Mouse (Mus musculus) kidney, adult 8-10 months (tissue): ENCODE data around the gene Pam16.

Source experiments
- DNase-seq, 2 experiments: peaks; one replicate each; pipeline ENCODE4 v3.0.0; 2022

The Pam16 gene

DNA sequence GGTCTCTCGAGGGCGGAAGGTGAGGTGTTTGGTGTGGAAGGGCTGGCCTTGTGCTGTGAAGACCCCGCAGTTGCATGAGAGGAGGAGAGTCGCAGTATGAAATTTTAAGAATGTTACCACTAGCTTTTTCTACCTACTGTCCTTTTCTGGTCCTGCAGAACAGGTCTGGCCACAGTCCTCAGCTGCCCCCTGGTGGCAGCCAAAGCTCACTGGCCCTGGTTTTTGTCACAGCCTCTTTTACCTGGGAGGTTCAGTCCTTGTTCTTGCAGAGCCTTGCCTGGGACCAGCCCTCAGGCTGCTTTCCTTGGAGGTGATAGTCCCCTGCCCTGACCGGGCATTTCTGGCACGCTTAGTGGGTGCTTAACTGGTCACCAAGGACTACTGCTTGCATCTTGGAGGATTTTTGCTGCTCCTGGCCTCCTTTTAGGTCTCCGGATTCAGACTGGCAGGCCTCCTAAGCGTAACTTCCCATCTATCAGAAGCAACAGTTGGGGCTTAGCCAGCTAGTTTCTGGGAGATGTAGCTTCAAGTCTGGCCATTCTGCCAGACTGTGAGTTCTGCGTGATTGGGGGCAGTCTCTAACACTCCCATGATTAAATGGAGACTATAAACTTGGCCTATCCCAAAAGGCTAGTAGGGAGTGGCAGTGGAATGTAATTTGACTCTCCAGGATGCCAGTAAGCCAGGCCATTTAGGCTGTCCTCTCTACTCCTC, 16.8 kb downstream of the Pam16 start:
- DNase-seq, result peak; percentile 85 to 87

- DNase-seq, result peak; percentile 74 to 80
Measured at GRCm38 (mm10) chr16:4606431-4607084, 18.2 kb downstream of the Pam16 start.

DNA sequence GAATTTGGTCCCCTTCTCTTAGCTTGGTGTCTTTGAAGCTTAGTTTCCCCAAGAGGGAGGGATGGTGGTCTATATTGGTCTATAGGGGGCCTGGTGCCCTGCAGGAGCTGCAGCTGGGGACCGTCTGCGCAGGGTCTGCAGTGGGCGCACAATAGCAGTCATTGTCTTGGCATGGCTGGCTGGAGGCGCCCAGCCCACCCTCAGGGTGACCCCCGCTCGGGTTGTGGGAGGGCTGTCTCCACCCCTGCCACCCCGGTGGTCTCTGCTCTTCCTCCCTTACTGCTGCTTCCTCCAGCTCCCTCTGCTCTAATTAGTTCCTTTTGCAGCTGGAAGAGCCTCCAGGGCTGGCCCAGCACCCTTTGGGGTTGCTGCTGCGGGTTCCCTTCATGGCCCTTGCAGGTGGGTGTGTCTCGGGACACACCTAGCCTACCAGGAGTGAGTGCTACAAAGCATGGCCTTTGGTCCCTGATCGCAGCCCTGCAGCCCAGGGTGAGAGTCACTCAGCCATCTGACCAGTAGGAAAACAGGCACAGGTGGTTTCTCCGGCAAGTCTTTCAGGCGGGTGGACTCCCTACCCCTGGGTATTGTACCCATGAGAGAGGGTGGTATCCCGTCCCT, 19.2 kb downstream of the Pam16 start:
- DNase-seq, result peak in 1 of 2 experiments; percentile 47

DNA sequence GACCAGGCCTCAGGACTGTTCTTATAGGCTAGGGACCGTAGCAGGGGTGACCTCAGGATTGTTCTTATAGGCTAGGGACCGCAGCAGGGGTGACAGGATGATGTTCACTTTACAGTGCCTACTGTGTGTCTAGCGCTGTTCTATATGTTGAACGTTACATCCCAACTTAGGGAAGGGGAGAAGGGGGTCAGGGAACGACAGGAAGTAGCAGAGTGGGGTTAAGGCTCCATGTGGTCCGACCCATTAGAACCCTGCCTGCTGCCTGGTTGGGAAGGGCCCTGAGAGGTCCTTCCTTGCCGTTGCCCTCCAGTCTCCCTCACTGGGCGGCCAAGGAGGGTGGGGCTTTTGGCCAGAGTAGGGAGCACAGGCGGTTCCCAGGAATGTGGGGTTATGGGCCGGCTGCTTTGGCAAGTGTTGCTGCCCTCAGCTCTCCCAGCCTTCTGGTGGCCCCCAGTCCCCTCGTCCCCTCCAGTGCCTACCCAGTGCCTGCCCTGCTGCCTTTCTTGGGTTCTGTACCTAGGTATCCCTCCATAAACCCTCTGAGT, 20.4 kb downstream of the Pam16 start:
- peak; percentile 63 to 72 for DNase-seq

- DNase-seq, result no peak
Measured at GRCm38 (mm10) chr16:4603453-4603837, 21.3 kb downstream of the Pam16 start.

GRCm38 (mm10) chr16:4602766-4603452, 21.9 kb downstream of the Pam16 start:
- peak; percentile 80 to 92 for DNase-seq

GRCm38 (mm10) chr16:4602189-4602588, 22.6 kb downstream of the Pam16 start:
- peak; percentile 94 to 95 for DNase-seq

GRCm38 (mm10) chr16:4600701-4601310, 24.0 kb downstream of the Pam16 start:
- DNase-seq, result peak; percentile 86 to 91

DNA sequence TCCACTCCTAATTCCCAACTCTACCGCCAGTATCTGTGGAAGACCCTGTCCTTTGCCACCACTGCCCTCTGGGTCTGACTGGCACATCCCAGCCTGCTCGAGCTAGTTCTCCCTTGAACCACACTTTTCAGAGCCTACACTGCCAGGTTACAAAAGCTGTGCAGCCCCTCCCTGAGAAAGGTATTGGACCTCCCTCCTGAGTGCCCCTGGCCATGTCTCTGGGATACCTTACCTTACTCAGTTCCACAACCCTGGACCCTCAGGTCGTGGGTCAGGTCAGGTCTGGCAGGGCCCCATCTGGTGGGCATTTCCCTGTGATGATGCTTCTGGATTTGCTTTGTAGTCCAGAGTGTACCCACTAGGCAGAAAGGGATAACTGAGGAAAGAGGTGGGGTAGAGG, 25.2 kb downstream of the Pam16 start:
- DNase-seq, result no peak

DNA sequence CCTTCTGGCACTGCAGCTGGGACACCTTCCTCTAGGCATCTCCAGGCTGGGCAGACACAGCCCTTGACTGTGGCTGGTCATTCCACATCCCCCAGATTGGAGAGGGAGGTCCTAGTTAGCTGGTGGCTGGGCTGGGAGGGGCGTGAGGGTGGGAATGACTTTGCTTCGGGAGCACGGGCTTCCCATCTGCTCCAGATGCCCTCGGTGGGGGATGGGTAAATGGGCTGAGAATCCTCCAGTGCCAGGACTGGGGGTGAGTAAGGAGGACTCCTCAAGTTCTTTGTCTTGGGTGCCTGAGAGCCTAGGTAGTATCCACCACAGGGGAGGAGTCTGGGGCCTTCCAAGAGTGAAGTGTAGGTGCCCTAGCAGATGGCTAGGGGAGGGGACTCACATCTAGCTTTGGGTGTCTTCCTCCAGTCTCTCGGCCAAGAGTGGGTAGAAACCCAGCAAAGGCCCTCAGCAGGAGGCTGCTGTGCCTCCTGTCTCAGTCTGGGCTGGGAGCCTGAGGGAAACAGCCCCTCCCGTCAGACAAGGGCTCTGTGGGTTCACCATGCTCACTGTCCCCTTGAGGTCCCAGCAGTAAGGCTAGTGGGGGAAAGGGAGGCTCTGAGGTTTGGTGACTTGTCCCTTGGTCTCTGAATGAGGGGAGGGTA, 25.8 kb downstream of the Pam16 start:
- DNase-seq, result no peak

- no peak for DNase-seq
Measured at GRCm38 (mm10) chr16:4598041-4598440, 26.7 kb downstream of the Pam16 start.

DNA sequence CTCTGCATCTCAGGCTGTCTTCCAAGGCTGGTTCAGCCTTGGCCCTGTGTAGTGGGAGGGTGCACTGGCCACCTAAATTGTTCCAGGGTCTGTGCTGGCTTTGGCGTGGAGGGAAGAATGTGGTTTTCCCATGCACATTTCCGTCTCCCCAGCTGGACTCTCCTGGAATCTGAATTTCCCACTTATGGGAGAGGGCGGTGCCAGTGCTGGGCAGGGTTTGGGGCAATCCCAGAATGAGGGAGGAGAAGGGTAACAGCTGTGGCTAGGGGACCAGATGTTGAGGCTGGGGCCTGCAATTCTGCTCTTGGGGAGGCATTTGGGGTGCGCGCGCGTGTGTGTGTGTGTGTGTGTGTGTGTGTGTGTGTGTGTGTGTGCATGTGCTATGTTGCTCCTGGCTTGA, 27.5 kb downstream of the Pam16 start:
- DNase-seq, result no peak

DNA sequence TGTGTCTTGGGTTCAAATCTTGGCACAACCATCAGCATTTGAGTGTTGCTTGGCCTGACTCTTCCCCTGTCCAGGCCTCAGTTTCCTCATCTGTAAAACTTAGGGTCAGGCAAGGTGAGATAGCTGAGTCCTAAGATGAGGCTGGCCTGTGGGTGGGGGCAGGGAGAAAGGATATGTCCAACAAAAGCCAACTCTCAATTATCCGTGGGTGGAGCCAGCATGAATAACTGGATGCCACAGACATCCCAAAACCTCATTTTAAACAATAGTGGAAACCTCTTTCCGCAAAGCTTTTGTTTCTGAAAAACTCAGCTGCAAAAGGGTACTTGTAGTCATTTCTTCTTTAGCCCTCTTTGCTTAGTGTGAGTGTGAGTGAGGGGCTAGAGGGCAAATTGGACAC, 28.0 kb downstream of the Pam16 start:
- DNase-seq, result no peak

GRCm38 (mm10) chr16:4596141-4596728, 28.6 kb downstream of the Pam16 start:
- no peak for DNase-seq

DNA sequence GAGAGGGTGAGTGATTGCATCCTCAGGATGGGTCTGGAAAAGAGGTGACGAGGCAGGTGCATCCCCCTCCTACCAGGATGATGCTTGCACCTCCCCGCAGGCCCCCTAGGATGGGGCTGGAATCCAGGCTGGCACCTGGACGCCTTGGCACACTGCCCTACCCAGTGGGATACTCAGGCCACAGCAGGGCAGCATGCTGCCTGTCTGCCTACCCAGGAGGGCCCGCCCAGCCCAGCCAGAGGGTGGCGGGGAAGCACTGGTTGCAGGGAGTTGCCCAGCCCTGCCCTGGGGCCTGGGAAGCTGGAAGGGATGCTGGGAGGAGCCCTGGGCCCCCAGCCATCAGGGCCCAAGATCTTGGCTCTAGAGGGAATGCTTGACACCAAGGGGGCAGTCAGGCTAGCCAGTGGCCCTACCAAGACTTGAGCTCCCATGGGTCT, 29.2 kb downstream of the Pam16 start:
- DNase-seq, result peak; percentile 84 to 88

GRCm38 (mm10) chr16:4594814-4595526, 29.8 kb downstream of the Pam16 start:
- no peak for DNase-seq

DNA sequence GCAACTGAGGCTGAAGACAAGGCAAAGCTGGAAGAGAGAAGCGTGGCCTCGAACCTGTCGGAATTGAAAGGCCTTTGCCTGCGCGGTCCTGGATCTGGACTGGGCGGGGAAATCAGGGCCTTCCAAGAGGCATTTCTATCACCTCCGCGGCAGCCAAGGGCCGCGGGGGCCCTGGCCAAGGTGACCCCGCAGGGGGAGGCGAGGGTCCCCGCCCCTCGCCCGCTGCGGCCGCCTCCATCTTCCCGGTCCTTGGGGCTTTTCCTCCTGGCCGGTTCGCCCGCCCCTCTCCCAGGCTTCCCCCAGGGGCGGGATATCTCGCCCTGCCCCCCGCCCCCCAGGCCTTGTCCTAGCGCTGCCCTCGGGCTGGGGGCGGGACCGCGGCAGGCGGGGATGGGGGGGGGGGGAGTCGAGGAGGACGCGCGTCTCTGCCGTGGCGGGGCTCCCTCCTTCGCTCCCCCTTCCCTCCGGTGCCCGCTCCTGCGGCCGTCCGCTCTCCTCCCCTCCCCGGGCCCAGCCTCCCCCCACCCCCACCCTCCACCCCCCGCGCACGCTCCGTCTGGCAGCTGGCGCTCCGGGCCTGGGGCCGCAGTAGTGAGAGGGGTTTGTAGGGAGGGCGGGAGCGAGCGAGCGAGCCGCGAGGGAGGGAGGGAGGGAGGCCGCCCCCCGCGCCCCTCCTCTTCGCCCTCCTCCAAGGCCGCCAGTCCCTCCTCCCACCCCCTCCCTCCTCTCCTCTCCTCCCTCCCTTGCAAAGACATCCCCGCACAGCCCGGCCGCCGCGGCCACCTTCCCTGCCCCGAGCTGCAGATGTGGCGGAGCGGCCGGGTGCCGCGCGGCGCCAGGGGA, 30.6 kb downstream of the Pam16 start, which contains the start of gene Glis2:
Gene Glis2 (plus strand): TSS at position 743 of the 843 bp plus-strand sequence.
- DNase-seq, result peak; percentile 80 to 81

DNA sequence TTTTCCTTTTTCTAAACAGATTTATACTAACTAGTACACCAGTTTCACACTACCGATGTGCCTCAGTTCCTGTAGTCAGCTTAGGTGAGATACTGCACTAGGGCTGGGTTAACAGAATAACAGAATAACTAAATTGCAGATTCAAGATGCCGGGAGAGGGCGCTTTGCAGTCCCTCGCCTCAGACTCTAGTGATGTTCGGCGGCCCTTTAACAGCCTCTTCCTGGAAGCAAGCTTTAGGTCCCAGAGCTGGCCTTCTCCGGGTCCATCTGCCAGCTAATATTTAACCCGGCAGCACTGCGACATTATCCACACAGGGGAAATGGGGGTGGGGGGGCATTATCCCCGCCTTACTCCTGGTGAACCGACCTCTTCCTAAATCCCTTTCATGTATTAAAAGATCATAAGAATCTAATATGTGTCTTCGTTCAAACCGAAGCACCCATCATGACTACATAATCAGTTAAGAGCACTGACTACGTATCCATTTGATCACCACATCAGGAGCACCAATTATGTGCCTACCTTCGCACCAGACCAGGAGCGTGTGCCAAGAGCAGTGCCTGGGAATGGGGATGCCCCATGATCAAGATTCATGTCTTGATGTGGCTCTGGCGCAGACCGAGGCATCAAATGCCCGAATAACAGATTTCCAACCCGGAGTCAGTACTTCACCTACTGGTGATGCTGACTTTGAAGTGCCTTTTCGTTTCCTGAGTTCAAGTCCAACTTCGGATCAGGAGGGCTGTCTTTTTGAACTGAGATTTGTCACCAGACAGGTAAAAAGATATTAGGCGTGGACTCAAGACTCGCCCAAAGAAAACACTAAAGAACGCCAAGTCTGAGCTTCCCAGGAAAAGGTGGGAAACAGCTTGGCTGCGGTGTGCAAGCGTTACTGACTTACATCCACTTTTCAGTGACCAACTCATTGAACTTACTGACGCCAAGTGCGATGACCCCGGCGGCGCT, 31.6 kb downstream of the Pam16 start:
- peak; percentile 84 to 87 for DNase-seq

DNA sequence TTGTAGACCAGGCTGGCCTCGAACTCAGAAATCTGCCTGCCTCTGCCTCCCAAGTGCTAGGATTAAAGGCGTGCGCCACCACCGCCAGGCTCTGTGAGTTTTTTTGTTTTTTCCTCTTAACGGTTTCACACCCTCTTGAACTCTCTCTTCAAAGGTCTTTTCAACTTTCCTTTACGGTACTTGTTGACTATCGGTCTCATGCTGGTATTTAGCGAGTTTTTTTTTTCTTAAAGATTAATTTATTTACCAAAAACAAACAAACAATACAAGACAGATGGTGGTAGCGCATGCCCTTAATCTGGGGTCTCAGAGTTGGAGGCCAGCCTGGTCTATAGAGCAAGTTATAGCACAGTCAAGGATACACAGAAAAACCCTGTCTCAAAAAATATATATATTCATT, 34.6 kb downstream of the Pam16 start:
- no peak for DNase-seq
